Mouse (Mus musculus) G1E-ER4 (cell line): ENCODE data around the gene Bcl6. TPM values are rescaled to one million over a fixed set of nuclear protein-coding genes. Genes with fewer than 3 reads are reported as not detected.

Experiments used
- GATA1 ChIP-seq: IDR thresholded peaks from one replicate; pipeline ENCODE4 v1.8.0; 2012; ENCODE audit warnings: low read length, inconsistent platforms
- polyA plus RNA-seq: library from polyadenylated mRNA; stranded (reverse); fragments of >175 nt; gene quantifications from 2 replicates; pipeline ENCODE4 v1.2.3, GENCODE M21; 2012

The Bcl6 gene
- not detected in 2 replicates for polyA plus RNA-seq

GRCm38 (mm10) chr16:23988466-23989208, at the start of gene Bcl6, which contains the start of gene Gm37419:
Bcl6 (minus strand) TSS chr16:23988852.
Gm37419 (plus strand) TSS chr16:23988482.
- no peak for TF ChIP-seq GATA1

DNA sequence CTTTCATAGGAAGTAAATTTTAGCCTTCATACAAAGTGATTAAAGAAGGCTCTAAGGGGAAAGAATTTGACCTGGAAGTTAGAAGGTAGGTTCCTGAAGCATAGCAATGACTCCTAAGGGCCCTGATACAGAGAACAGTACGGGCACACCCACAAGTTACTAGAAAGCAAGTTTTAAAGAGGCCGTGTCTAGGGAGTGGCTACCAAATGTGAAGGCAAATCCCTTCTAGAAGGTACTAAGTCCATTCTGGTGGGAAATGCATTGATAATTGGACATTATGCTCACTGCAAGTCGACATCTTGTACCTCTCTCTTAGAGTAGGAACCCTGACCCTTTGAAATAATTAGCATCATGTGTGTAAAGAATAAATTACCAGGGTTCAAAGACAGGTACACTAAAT, 47.7 kb upstream of the Bcl6 start:
- TF ChIP-seq GATA1: no peak

DNA sequence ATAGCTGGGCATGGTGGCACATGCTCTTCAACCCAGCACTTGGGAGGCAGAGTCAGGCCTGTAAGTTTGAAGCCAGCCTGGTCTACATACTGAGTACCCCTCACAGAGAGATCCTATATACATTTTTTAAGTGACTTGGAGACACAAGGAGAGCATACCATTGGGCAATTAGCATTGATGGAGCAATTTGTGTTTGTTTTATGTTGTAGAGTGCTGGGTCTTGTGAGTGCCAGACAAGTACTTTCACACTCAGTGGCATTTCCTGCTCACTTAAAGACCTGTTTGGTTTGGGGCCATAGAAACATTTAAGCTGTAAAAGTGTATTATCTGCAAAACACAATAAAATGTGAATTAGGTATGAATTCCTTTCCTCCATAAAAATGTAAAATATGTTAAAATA, 47.1 kb upstream of the Bcl6 start:
- no peak for TF ChIP-seq GATA1

- TF ChIP-seq GATA1: no peak
Observed at GRCm38 (mm10) chr16:24034450-24034849, 45.8 kb upstream of the Bcl6 start.

GRCm38 (mm10) chr16:24033259-24033658, 44.6 kb upstream of the Bcl6 start:
- no peak for TF ChIP-seq GATA1

DNA sequence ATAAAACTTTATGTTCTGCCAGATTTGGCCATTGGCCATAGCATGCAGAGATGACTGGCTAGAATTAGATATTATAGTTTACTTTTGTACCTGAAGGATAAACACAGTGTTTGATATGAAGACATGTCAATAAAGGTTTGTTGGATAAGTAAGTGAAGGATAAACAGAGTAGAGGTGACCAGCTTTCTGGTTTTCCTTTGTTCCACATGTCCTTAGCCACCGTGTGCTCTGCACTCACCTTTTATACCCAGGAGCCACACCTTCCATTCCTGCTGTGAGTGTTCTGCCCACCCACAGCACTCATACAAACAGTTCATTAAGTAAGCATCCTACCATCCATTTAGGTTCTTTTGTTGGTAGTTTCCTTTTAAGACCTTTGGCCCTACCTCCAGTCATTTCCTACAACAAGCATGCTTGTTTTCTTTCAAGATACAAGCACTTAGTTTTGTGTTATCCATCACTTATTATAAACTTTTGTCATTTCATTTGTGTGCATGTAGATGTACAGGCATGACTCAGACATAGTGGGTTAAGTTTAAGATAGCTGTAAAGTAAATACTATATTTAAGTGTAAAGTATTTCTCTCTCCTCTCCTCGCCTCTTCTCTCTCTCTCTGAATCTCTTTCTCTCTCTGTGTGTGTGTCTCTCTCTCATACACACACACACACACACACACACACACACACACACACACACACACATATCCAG, 41.5 kb upstream of the Bcl6 start:
- no peak for TF ChIP-seq GATA1

DNA sequence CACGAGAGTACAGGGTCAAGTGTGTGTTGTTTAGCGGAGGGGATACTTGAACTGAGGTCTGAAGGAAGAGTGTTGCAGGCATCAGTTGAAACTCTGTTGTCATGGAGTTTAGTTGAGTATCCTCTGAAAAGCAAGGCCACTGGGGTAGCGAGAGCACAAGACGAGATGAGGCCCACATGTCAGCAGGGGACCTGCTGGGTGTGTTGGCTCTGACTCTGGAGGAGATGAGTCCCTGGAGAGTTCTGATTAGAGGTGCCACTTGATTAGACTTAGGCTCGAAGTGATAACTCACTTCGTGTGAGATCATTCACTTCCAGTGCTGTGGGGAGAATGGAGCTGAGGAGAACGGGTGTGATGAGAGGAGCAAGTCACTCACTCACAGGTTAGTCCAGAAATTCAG, 36.8 kb upstream of the Bcl6 start:
- no peak for TF ChIP-seq GATA1

DNA sequence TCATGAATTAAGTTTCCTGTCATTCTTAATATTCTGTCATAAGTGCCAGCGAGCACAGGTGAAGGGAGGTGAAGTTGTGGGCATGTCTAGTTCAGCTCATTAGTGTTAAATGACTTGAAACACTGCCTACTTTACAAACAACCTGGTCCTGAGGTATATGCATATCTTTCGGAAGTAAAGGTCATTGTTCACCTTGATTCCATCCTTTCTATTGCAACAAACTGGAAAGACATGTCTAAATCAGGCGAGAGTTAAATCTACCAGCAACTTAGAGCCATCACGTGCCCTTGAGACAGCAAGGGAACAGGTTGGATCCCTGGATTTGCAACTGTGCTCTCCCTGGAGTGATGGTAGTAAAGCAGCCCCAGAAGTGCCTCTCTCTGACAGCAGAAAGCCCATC, 34.0 kb upstream of the Bcl6 start:
- TF ChIP-seq GATA1: no peak

GRCm38 (mm10) chr16:24021722-24022121, 33.1 kb upstream of the Bcl6 start:
- TF ChIP-seq GATA1: no peak

DNA sequence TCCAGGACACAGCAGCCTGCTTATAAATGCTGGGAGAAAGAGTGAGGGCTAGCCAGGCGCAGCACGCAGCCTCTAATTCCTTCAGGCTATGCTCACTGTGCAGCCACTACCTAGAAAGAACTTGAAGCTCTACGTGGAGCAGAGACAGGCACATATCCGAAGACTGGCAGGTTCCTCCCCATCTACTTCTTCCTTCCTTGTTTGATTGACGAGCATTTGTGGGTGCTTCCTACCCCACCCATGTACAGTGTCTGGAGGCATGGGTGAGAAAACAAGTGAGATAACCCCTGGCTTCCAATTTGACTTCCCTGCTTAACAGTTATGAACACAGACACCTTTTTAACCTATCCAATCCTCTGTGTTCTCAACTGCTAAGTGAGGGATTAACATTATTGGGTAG, 28.1 kb upstream of the Bcl6 start:
- no peak for TF ChIP-seq GATA1

- no peak for TF ChIP-seq GATA1
Observed at GRCm38 (mm10) chr16:24016273-24016672, 27.6 kb upstream of the Bcl6 start.

GRCm38 (mm10) chr16:24014378-24014777, 25.7 kb upstream of the Bcl6 start:
- no peak for TF ChIP-seq GATA1

- no peak for TF ChIP-seq GATA1
Observed at GRCm38 (mm10) chr16:24012066-24012465, 23.4 kb upstream of the Bcl6 start.

- TF ChIP-seq GATA1: no peak
Observed at GRCm38 (mm10) chr16:24011306-24011705, 22.7 kb upstream of the Bcl6 start.

GRCm38 (mm10) chr16:24009891-24010290, 21.2 kb upstream of the Bcl6 start:
- no peak for TF ChIP-seq GATA1

GRCm38 (mm10) chr16:24005928-24006327, 17.3 kb upstream of the Bcl6 start:
- no peak for TF ChIP-seq GATA1

- TF ChIP-seq GATA1: no peak
Observed at GRCm38 (mm10) chr16:23997912-23998311, 9.3 kb upstream of the Bcl6 start.

GRCm38 (mm10) chr16:23997228-23997627, 8.6 kb upstream of the Bcl6 start:
- TF ChIP-seq GATA1: no peak
